In the genomic region with DNA sequence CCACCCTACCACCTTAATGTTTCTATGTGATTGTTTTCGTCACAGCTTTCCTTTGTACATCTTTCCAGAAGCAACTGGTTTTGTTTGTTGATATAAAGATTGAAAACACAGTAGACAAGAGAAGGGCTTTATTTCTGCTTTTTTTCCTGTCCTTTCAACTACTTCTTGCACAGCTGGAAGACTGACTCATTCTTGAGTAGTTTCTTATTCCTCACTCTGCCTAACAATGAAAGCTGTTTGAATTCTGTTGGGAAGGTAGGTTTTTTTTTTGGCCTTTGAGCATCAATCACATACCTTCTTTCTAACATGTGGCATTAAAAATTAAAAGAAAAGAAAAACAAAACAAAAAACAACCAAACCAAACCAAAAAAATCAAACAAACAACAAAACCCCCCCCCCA, we compare ENCODE assay signal across 16 mouse cellular contexts.
"Had no signal": no experiment of that assay in that cellular context is flagged by ENCODE, and none has a peak within 500 bp of the region (broad histone marks: within the 10 kb centered on the region; RNA-seq: fewer than 3 reads in every experiment).

No protein-coding gene starts in this region.

- H3K27ac ChIP-seq: neural tube, embryonic 13.5 days; neural tube, embryonic 15.5 days; stomach, embryonic 15.5 days; stomach, postnatal 0 days had no signal

- H3K4me3 ChIP-seq: neural tube, embryonic 13.5 days; neural tube, embryonic 15.5 days; stomach, embryonic 15.5 days had no signal

- H3K4me1 ChIP-seq: neural tube, embryonic 13.5 days; neural tube, embryonic 15.5 days; stomach, embryonic 15.5 days had no signal

- H3K9ac ChIP-seq: neural tube, embryonic 13.5 days; neural tube, embryonic 15.5 days; stomach, embryonic 15.5 days had no signal

- H3K36me3 ChIP-seq: neural tube, embryonic 13.5 days; neural tube, embryonic 15.5 days; stomach, embryonic 15.5 days had no signal

- H3K9me3 ChIP-seq: neural tube, embryonic 13.5 days; neural tube, embryonic 15.5 days; stomach, embryonic 15.5 days had no signal

- DNase-seq: retina, postnatal 1 day; right cerebral cortex, adult 18-20 months; right cerebral cortex, postnatal 14 days; right cerebral cortex, postnatal 25 days; right cerebral cortex, postnatal 4 days; spleen, adult 18-20 months; thymus, adult 18-20 months; thymus, adult 2 months; thymus, postnatal 14 days; thymus, postnatal 25 days; thymus, postnatal 36 days; thymus, postnatal 4 days had no signal
